Comparison of ENCODE assay signal across 24 mouse cellular contexts in the genomic region with DNA sequence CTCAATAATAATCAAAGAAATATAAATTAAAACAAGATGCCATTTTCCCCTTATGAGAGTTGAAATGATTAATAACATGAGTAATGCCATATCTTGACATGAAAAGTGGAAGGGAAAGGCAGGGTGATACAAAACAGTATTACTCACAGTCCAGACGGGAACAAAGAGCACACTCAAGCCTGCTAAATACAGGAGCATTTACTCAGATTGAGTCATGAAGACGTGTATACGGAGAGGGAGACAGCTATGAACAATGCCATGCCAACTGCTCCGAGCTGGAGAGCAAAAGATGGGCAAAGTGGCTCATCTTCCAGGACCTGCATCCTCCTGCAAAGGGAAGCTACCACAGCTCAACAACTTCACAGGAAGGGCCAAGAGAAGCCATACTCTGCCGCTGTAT. TPM values are rescaled to one million over a fixed set of nuclear protein-coding genes. Genes with fewer than 3 reads are reported as not detected.
DNase-seq lines count a peak whose midpoint lies in the region; TF ChIP-seq lines count a peak whose summit lies in the region.
"Had no signal": no experiment of that assay in that cellular context is flagged by ENCODE, and none has a peak within 500 bp of the region (broad histone marks: within the 10 kb centered on the region; RNA-seq: fewer than 3 reads in every experiment).

No protein-coding gene starts in this region.

- H3K79me3 ChIP-seq in C2C12 (ENCODE audit: low read depth) = no peaks in the 10 kb centered on the region

- H3K36me3 ChIP-seq in C2C12 (ENCODE audit: control insufficient read depth, insufficient read depth) = no peaks in the 10 kb centered on the region
- H3K36me3 ChIP-seq: embryonic facial prominence, embryonic 10.5 days; embryonic facial prominence, embryonic 13.5 days; forebrain, embryonic 10.5 days; hindbrain, embryonic 12.5 days; hindbrain, embryonic 15.5 days had no signal

- H3K27me3 ChIP-seq in C2C12 (ENCODE audit: control insufficient read depth, insufficient read depth, insufficient read length) = no peaks in the 10 kb centered on the region
- H3K27me3 ChIP-seq: embryonic facial prominence, embryonic 13.5 days; hindbrain, embryonic 12.5 days; hindbrain, embryonic 15.5 days had no signal

- TF ChIP-seq CTCF in C2C12 (IDR thresholded peaks at IDR 0.05; ENCODE audit: control insufficient read depth, insufficient read depth, insufficient read length) = no peak

- no peaks in the 10 kb centered on the region for H3K79me2 ChIP-seq in C2C12 (ENCODE audit: control insufficient read depth, insufficient read depth)

- H3ac ChIP-seq in C2C12 (ENCODE audit: control insufficient read depth, insufficient read length, low read depth) = no peak overlapping the region

- no peak overlapping the region for H3K4me3 ChIP-seq in C2C12 (ENCODE audit: insufficient read depth, poor library complexity, severe bottlenecking)
- H3K4me3 ChIP-seq: embryonic facial prominence, embryonic 10.5 days; embryonic facial prominence, embryonic 13.5 days; erythroblast, embryonic 14.5 days; forebrain, embryonic 10.5 days; gastrocnemius, adult 2 months; hindbrain, embryonic 12.5 days; hindbrain, embryonic 15.5 days had no signal

- DNase-seq in adrenal gland, adult 2 months = peak; percentile 23
- no peak for DNase-seq in adrenal gland, postnatal 14 days
- DNase-seq in brain, adult 2 months (ENCODE audit: low read depth, low spot score) = peak; percentile 39
- DNase-seq in layer of hippocampus, postnatal 14 days (ENCODE audit: low spot score in 2 of 2) = no peak
- DNase-seq in layer of hippocampus, adult 18-20 months (ENCODE audit: low spot score in 2 of 2) = no peak
- no peak for DNase-seq in urinary bladder, postnatal 4 days (ENCODE audit: low spot score in 2 of 2)
- DNase-seq: adrenal gland, adult 8-10 months; adrenal gland, postnatal 36 days; cerebellum, adult 11 months; cerebellum, adult 8-10 months; cerebellum, postnatal 10 days; cerebellum, postnatal 36 days; embryo, embryonic 11 days; forebrain, postnatal 0 days; gastrocnemius, adult 2 months; gastrocnemius, postnatal 14 days; heart, adult 11 months had no signal

TF ChIP-seq in C2C12, 6 proteins besides CTCF, POLR2A, EP300 and RAD21:
- TF ChIP-seq USF1 (IDR thresholded peaks at IDR 0.05; ENCODE audit: low read depth) (no peak), MAX (IDR thresholded peaks at IDR 0.05) (no peak), FOSL1 (IDR thresholded peaks at IDR 0.05; ENCODE audit: insufficient read depth, low read length, poor library complexity, severe bottlenecking) (peak; percentile 39), MYOG (IDR thresholded peaks at IDR 0.05; ENCODE audit: control insufficient read depth, extremely low read depth, insufficient read length) (no peak), MYOD1 (IDR thresholded peaks at IDR 0.05; ENCODE audit: control insufficient read depth, insufficient read length, low read depth) (peak; percentile 74), CEBPB (IDR thresholded peaks at IDR 0.05; ENCODE audit: low read depth) (no peak)
TF ChIP-seq in C2C12: peak in this region for 2.

RNA-seq across cellular contexts. Expression of a gene that starts 45.0 kb away (rescaled TPM):
- total RNA-seq in adrenal gland, adult 2 months (2021) = 10 to 100 TPM in 1 of 2 experiments, 1 to 10 TPM in 1; 8.9 to 11.4 TPM
- 1.1 and 1.3 TPM in 2 replicates for polyA plus RNA-seq in adrenal gland, adult 2 months (2012; rRNA removed)
- total RNA-seq in adrenal gland, postnatal 14 days (2021) = 11.4 and 13.9 TPM in 2 replicates
- polyA plus RNA-seq in C2C12 (2012; fragmentation: generic; extraction: Trizol) = 1.2 TPM
- 10 to 100 TPM; 29.7 to 31.0 TPM for total RNA-seq in layer of hippocampus, postnatal 14 days (2021)
- total RNA-seq in layer of hippocampus, adult 18-20 months (2021) = 10 to 100 TPM; 23.7 to 25.4 TPM

Comparison
In these comparisons a context has a peak if more than half of its experiments do, and no peak if none do; other contexts are left out.
1. DNase-seq: peak in adrenal gland, adult 2 months (single experiment) and brain, adult 2 months (single experiment); none in adrenal gland, postnatal 14 days (single experiment), layer of hippocampus, postnatal 14 days (0 of 2), layer of hippocampus, adult 18-20 months (0 of 2) and urinary bladder, postnatal 4 days (0 of 2).